Mouse (Mus musculus): Measurements from ENCODE around the gene Ghrhr. TPM values are rescaled to one million over a fixed set of nuclear protein-coding genes. Genes with fewer than 3 reads are reported as not detected.

The Ghrhr gene
- total and polyA plus RNA-seq, 2 experiments = 0.09 TPM; not detected in 1

GRCm38 (mm10) chr6:55379641-55380335 lies 3.7 kb downstream of the Ghrhr start:
- 48% methylated on average over 3 of the region's 3 CpGs for WGBS
- H3K4me3 ChIP-seq (ENCODE audit: insufficient read depth, low read depth, low read length) = no peak overlapping the region
- H3K36me3 ChIP-seq (ENCODE audit: control insufficient read depth, insufficient read depth, low read length) = no peaks in the 10 kb centered on the region
- no peaks in the 10 kb centered on the region; the same call in 1 of the 2 replicates for H3K4me1 ChIP-seq (ENCODE audit: control insufficient read depth, insufficient read depth, low read length)
- no peak overlapping the region for H3K27ac ChIP-seq (replicated peaks; ENCODE audit: insufficient read depth, low read depth, low read length)
- H3K9ac ChIP-seq (ENCODE audit: low read depth, low read length) = no peak overlapping the region
- DNase-seq (ENCODE audit: extremely low read depth, low read depth, low spot score) = peak; percentile 30
- no peaks in the 10 kb centered on the region for H3K79me2 ChIP-seq (ENCODE audit: control insufficient read depth, insufficient read depth, low read length)
- H3K27me3 ChIP-seq (ENCODE audit: control insufficient read depth, insufficient read depth, low read length) = no peaks in the 10 kb centered on the region
- peak; percentile 59; the same call in 1 of the 2 replicates for TF ChIP-seq CTCF (IDR thresholded peaks at IDR 0.05; ENCODE audit: low read depth, low read length)
- no peak for TF ChIP-seq POLR2A (IDR thresholded peaks at IDR 0.05; ENCODE audit: extremely low read depth, insufficient read depth, low read length)

DNA sequence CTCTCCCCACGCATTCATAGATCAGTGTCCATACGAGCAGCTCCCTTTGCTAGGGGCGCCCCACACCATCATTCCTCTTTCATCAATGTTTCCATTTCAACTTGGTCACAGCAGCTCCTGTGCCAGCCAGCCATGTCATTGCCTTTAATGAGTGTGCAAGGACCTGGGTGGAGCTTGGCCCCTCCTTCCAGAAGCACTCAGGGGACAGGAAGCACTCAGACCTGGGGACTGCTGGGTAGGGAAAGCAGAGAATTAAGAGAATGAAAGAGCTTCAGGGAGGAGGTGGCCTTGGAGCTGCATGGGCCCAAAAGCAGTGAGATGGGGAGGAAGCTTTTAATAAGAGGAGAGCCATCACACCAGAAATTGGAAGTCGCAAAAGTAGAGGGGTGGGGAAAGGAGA lies 5.9 kb downstream of the Ghrhr start:
- no peak overlapping the region for H3K27ac ChIP-seq (replicated peaks; ENCODE audit: insufficient read depth, low read depth, low read length)
- no peaks in the 10 kb centered on the region for H3K36me3 ChIP-seq (ENCODE audit: control insufficient read depth, insufficient read depth, low read length)
- H3K9ac ChIP-seq (ENCODE audit: low read depth, low read length) = no peak overlapping the region
- TF ChIP-seq CTCF (IDR thresholded peaks at IDR 0.05; ENCODE audit: low read depth, low read length) (no peak), POLR2A (IDR thresholded peaks at IDR 0.05; ENCODE audit: extremely low read depth, insufficient read depth, low read length) (no peak)
- no peak overlapping the region for H3K4me3 ChIP-seq (ENCODE audit: insufficient read depth, low read depth, low read length)
- WGBS = 92% methylated on average over 4 of the region's 4 CpGs
- no peak for DNase-seq (ENCODE audit: extremely low read depth, low read depth, low spot score)
- H3K4me1 ChIP-seq (ENCODE audit: control insufficient read depth, insufficient read depth, low read length) = no peaks in the 10 kb centered on the region; the same call in 1 of the 2 replicates
- no peaks in the 10 kb centered on the region for H3K27me3 ChIP-seq (ENCODE audit: control insufficient read depth, insufficient read depth, low read length)
- H3K79me2 ChIP-seq (ENCODE audit: control insufficient read depth, insufficient read depth, low read length) = no peaks in the 10 kb centered on the region

DNA sequence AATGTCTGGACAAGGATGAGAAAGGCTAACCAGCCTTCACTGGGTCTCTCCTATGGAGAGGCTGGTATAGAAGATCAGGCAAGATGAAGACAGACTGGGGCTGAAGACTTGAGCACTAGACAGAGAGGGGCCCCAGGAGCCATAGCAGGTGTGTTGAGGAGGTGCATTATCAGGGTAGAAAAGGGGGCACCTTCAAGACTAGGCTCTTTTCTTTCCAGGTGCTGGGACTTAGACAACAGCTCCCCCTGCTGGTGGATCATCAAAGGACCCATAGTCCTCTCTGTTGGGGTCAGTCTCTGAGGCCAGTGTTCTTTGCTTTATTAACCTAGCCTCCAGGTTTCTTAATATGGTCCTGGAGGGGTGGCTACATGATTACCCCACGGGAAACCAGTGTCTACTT lies 7.8 kb downstream of the Ghrhr start:
- Histone ChIP-seq H3K9ac (ENCODE audit: low read depth, low read length) (no peak overlapping the region), H3K4me3 (ENCODE audit: insufficient read depth, low read depth, low read length) (no peak overlapping the region), H3K27ac (replicated peaks; ENCODE audit: insufficient read depth, low read depth, low read length) (no peak overlapping the region), H3K79me2 (ENCODE audit: control insufficient read depth, insufficient read depth, low read length) (no peaks in the 10 kb centered on the region), H3K4me1 (ENCODE audit: control insufficient read depth, insufficient read depth, low read length) (no peaks in the 10 kb centered on the region; the same call in 1 of the 2 replicates), H3K27me3 (ENCODE audit: control insufficient read depth, insufficient read depth, low read length) (no peaks in the 10 kb centered on the region), H3K36me3 (ENCODE audit: control insufficient read depth, insufficient read depth, low read length) (no peaks in the 10 kb centered on the region)
- TF ChIP-seq CTCF (IDR thresholded peaks at IDR 0.05; ENCODE audit: low read depth, low read length) (peak; percentile 63; the same call in 1 of the 2 replicates), POLR2A (IDR thresholded peaks at IDR 0.05; ENCODE audit: extremely low read depth, insufficient read depth, low read length) (no peak)
- DNase-seq (ENCODE audit: extremely low read depth, low read depth, low spot score) = peak; percentile 37
- 0% methylated on average over 1 of the region's 1 CpGs for WGBS

- DNase-seq (ENCODE audit: extremely low read depth, low read depth, low spot score) = peak; percentile 80
- Histone ChIP-seq H3K36me3 (ENCODE audit: control insufficient read depth, insufficient read depth, low read length) (no peaks in the 10 kb centered on the region), H3K27ac (replicated peaks; ENCODE audit: insufficient read depth, low read depth, low read length) (no peak overlapping the region), H3K79me2 (ENCODE audit: control insufficient read depth, insufficient read depth, low read length) (no peaks in the 10 kb centered on the region), H3K27me3 (ENCODE audit: control insufficient read depth, insufficient read depth, low read length) (no peaks in the 10 kb centered on the region), H3K4me1 (ENCODE audit: control insufficient read depth, insufficient read depth, low read length) (no peaks in the 10 kb centered on the region; the same call in 1 of the 2 replicates), H3K4me3 (ENCODE audit: insufficient read depth, low read depth, low read length) (no peak overlapping the region), H3K9ac (ENCODE audit: low read depth, low read length) (no peak overlapping the region)
- TF ChIP-seq POLR2A (IDR thresholded peaks at IDR 0.05; ENCODE audit: extremely low read depth, insufficient read depth, low read length) = no peak
- no peak for TF ChIP-seq CTCF (IDR thresholded peaks at IDR 0.05; ENCODE audit: low read depth, low read length)
- 28% methylated on average over 5 of the region's 5 CpGs for WGBS
Measured at GRCm38 (mm10) chr6:55384356-55384951, 8.4 kb downstream of the Ghrhr start.

- no peaks in the 10 kb centered on the region for H3K36me3 ChIP-seq (ENCODE audit: control insufficient read depth, insufficient read depth, low read length)
- TF ChIP-seq CTCF (IDR thresholded peaks at IDR 0.05; ENCODE audit: low read depth, low read length) (no peak), POLR2A (IDR thresholded peaks at IDR 0.05; ENCODE audit: extremely low read depth, insufficient read depth, low read length) (no peak)
- no peak for DNase-seq (ENCODE audit: extremely low read depth, low read depth, low spot score)
- H3K27me3 ChIP-seq (ENCODE audit: control insufficient read depth, insufficient read depth, low read length) = no peaks in the 10 kb centered on the region
- no peaks in the 10 kb centered on the region; the same call in 1 of the 2 replicates for H3K4me1 ChIP-seq (ENCODE audit: control insufficient read depth, insufficient read depth, low read length)
- no peaks in the 10 kb centered on the region for H3K79me2 ChIP-seq (ENCODE audit: control insufficient read depth, insufficient read depth, low read length)
- no peak overlapping the region for H3K27ac ChIP-seq (replicated peaks; ENCODE audit: insufficient read depth, low read depth, low read length)
- H3K9ac ChIP-seq (ENCODE audit: low read depth, low read length) = no peak overlapping the region
- WGBS = 69% methylated on average over 12 of the region's 12 CpGs
- no peak overlapping the region for H3K4me3 ChIP-seq (ENCODE audit: insufficient read depth, low read depth, low read length)
Measured at GRCm38 (mm10) chr6:55388546-55389169, 12.6 kb downstream of the Ghrhr start.
